Mouse (Mus musculus): Measurements from ENCODE around the gene Mustn1. TPM values are rescaled to one million over a fixed set of nuclear protein-coding genes. Genes with fewer than 3 reads are reported as not detected.
A peak's percentile ranks its signal among the peaks of the same experiment; 100 is the strongest.

The Mustn1 gene
- total RNA-seq (2021), result 10 to 100 TPM; 12.5 to 14.4 TPM
- long read RNA-seq, experiment 1, transcript Mustn1-201 (3 exons, 1,236 nt), result major isoform, 11 of 13 reads
- long read RNA-seq, experiment 1, partial matches to known transcripts, result 2 of 13 reads
- long read RNA-seq, experiment 1, other reads (novel, unspliced or antisense), result 0 of 13 reads
- long read RNA-seq, experiment 2, transcript Mustn1-201 (3 exons, 1,236 nt), result major isoform, 9 of 12 reads
- long read RNA-seq, experiment 2, partial matches to known transcripts, result 2 of 12 reads
- long read RNA-seq, experiment 2, other reads (novel, unspliced or antisense), result 1 of 12 reads

- DNase-seq, result peak; percentile 72 to 86
These were observed at the start of gene Mustn1 for GRCm38 (mm10) chr14:30878958-30879571. Gene Mustn1, plus strand, starts transcription at chr14:30879200.

DNA sequence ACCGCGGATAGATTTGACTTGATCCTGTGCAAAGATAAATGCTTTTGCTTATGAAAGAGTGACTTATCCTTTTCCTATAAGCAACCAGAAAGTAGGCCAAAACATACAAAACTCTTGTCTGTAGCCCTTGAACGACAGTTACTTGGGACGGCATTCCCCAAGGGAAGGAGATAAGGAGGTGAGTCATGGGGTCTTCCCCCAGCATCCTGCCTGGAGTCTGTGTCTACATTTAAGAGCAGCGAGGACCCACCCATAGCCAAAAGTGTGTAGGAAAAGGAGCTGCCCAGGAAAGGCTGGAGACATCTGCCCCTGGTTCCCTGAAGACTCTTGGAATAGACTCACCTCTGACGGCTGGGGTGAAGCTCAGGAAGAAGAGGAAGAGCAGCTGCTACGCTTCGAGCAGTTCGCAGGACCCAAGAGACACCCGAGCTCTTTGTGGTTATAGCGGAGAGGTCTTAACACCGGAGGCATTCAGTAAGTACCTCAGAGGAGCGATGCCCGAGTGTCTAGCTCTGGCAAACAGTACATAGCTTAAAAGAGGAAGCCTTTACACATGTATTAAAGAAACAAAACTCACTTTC is 41.5 kb upstream of the Mustn1 start:
- DNase-seq, result peak in 1 of 2 experiments; percentile 27

DNA sequence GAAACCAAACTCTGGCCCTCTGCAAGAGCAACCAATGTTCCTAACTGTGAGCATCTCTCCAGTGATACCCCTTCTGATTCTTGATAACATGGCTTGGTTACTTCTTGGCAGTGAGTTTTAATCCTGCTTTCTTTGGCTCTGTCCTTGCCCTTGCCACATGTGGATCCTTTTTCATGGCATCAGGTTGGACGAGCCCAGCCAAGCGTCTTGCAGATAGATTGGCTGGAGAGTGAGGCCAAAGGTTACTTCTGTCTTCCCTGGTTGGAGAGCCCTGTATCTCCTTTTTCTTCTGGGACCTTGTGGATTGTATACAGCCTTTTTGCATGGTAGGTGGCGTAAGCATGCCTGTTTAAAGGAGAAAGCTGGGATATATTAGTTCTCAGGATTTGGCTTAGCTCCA is 35.3 kb upstream of the Mustn1 start:
- no peak for DNase-seq

DNA sequence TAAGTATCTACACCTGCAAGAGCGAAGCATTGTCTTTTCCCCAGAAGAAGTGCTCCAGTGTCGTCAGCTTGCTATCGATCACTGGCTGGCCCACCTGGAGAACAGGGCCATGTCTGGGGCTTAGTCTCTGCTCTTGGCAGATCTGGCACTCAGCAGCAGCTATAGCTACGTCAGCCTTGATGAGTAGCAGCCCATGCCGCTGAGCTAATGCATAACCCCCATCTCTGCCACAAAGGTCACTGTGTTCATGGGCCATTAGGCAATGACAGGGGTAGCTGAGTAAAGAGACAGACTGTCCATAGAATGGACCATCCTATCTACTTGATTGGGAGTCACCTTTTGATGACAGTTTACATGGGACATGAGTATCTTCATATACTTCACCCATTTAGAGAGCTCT is 28.5 kb upstream of the Mustn1 start:
- no peak for DNase-seq

- DNase-seq, result no peak
These were observed 26.7 kb upstream of the Mustn1 start for GRCm38 (mm10) chr14:30852325-30852724.

DNA sequence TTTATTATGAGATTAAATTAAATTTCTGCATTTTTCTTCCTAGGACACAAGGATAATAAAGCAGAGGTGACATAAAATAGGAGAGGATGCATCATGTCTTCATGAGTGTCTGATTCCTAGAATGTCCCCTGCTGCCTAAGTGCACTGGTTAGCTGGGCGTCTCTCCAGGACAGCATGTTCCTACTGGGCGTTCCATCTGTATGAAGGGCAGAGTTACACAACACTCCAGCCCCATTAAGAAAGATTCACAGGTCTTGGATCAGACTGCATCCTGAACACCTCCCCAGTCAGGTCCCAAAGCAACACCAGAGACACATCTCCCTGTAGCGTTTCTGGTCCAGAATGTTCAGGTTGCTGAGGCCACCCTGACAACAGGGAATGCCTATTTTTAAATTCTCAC is 23.7 kb upstream of the Mustn1 start:
- DNase-seq, result peak in 1 of 2 experiments; percentile 66

- no peak for DNase-seq
These were observed 22.0 kb upstream of the Mustn1 start for GRCm38 (mm10) chr14:30856885-30857507.

- DNase-seq, result no peak
These were observed 21.0 kb upstream of the Mustn1 start for GRCm38 (mm10) chr14:30857990-30858389.

- no peak for DNase-seq
These were observed 17.4 kb upstream of the Mustn1 start for GRCm38 (mm10) chr14:30861421-30862125.

DNA sequence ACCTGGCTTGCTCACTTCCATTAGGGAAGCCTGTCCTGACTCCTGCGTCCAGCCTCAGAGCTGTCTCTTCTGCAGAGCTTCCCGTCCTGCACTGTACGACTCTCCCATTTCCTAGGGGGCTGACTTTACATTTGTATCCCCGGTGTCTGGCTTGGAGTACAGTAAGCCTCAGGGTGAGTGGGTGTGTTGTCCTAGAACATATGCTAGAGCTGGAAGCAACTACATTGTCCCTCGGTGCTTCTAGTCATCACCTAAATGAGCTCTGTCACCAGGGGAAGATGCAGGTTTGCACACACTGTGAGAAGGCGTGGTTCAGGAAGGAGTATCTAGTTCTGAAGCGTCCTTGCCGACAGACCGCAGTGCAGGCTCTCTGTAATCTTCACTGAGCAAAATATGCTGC is 16.6 kb upstream of the Mustn1 start:
- no peak for DNase-seq

- DNase-seq, result no peak
These were observed 13.7 kb upstream of the Mustn1 start for GRCm38 (mm10) chr14:30865311-30865710.

- DNase-seq, result peak; percentile 83 to 91
These were observed 12.0 kb upstream of the Mustn1 start for GRCm38 (mm10) chr14:30867042-30867441.

DNA sequence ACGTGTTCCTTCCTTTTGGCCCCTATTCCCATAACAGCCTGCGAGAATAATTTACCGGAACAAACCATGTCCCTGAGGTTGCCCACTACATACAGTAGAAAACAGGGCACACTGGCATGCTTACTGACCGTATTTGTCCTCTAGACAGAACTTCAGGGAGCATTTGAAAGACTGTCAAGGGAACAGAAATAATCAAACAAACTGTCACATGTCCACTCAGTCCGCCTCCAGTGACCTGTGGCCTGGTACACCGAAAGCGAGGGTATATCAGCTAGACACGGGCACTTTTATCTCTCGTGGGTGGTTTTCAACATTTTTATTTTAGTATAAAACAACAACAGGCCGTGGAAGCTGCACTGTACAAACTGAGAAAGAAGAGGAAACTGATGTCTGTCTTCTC is 10.2 kb upstream of the Mustn1 start:
- no peak for DNase-seq

DNA sequence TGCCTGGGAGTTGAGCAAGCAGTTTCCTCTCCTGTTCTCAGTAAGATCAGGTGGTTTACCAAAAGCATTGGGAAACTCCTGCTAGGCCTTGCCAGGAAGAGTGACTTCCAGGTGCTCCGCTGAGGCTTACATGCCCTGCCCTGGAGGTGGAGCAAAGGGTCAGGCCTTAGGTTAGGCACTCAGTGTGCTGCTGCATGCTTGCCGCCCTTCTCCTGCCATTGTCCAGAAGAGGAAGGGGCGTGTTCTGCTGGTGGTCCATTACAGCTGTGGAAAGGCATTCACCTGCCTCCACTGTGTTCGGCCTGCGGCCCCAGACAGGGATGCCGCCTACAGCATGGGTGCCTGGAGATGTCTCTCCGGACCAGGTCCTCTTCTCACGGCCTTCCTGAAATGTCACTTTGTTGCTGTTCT is 9.6 kb upstream of the Mustn1 start:
- peak; percentile 67 to 88 for DNase-seq

GRCm38 (mm10) chr14:30870206-30871147 is 8.5 kb upstream of the Mustn1 start:
- peak; percentile 75 to 78 for DNase-seq

- no peak for DNase-seq
These were observed 4.8 kb upstream of the Mustn1 start for GRCm38 (mm10) chr14:30874095-30874700.

GRCm38 (mm10) chr14:30875130-30875865 is 3.7 kb upstream of the Mustn1 start:
- DNase-seq, result no peak

- no peak for DNase-seq
These were observed 3.0 kb upstream of the Mustn1 start for GRCm38 (mm10) chr14:30875955-30876354.

GRCm38 (mm10) chr14:30876451-30876850 is 2.5 kb upstream of the Mustn1 start:
- DNase-seq, result peak in 1 of 2 experiments; percentile 44

DNA sequence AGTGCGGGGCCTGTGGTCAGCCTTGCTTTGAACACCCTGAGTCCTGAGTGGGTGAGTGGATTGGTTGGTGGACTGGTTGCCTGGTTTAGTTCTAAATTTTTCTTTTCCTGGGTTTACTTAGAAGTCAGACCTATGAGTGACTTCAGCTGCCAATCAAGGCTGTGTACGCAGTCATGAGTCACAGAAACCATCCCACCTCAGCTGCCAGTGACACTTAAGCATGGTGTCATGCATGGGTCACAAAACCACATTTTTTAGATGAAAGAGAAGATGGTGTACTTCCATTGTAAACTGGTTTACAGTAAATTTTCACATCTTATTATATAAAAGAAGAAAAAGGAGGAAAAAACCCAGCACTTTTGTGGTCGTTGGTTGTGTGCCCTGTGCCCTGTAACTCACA is 1.2 kb upstream of the Mustn1 start:
- no peak for DNase-seq

Measured in heart, adult 18-20 months (tissue).